Mouse (Mus musculus): ENCODE data around the gene Fads1. TPM values are rescaled to one million over a fixed set of nuclear protein-coding genes. Genes with fewer than 3 reads are reported as not detected.
A peak's percentile ranks its signal among the peaks of the same experiment; 100 is the strongest.

The Fads1 gene
- polyA plus RNA-seq (2014; fragmentation: Nextera tagmentation; extraction: Ambion mirVana): 148 and 156 TPM in 2 replicates

DNA sequence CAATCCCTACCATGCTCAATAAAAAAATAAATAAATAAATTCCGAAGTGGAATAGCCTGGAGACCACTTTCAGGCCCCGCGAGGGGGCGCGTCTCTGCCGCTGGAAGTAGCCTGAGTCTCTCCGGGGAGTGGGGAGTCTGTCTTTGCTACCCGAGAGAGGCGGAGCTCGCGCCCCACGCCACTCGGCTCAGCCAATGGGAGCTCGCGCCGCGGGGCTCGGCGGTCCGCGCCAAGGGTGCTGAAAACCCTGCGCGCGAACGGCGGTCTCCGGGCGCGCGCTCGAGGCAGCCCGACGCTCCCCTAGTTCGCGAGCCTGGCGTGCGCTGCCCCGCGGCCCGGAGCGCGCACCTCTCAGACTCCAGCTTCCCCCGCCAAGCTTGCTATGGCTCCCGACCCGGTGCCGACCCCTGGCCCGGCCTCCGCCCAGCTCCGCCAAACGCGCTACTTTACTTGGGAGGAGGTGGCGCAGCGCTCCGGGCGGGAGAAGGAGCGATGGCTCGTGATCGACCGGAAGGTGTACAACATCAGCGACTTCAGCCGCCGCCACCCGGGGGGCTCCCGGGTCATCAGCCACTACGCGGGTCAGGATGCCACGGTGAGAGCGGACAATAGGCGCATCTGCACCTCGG lies at the start of gene Fads1:
Fads1 (plus strand) TSS at position 219 of the 629 bp plus-strand sequence.
- H3K27ac ChIP-seq: peak within 1 kb of the TSS; percentile 97
- ATAC-seq (ENCODE audit: low FRiP score) (peak; percentile 95), DNase-seq (ENCODE audit: low spot score) (peak; percentile 97)
- no peaks in the 10 kb centered on the region for H3K27me3 ChIP-seq (ENCODE audit: control insufficient read depth, insufficient read depth, low read length)
- H3K4me1 ChIP-seq (replicated peaks; ENCODE audit: control insufficient read depth, insufficient read depth, low read length): peaks cover 32% of the 10 kb centered on the region
- no peaks in the 10 kb centered on the region for H3K9me3 ChIP-seq (ENCODE audit: control insufficient read depth, low read length)
- H3K36me3 ChIP-seq (replicated peaks; ENCODE audit: control insufficient read depth, insufficient read depth): peaks cover 29% of the 10 kb centered on the region
- H3K9ac ChIP-seq: peak within 1 kb of the TSS; percentile 96
- WGBS: under 1% methylated on average over 64 of the region's 70 CpGs
- H3K4me2 ChIP-seq (replicated peaks): peak within 1 kb of the TSS; percentile 83
- peak within 1 kb of the TSS; percentile 80 for H3K4me3 ChIP-seq (replicated peaks; ENCODE audit: low read length)

DNA sequence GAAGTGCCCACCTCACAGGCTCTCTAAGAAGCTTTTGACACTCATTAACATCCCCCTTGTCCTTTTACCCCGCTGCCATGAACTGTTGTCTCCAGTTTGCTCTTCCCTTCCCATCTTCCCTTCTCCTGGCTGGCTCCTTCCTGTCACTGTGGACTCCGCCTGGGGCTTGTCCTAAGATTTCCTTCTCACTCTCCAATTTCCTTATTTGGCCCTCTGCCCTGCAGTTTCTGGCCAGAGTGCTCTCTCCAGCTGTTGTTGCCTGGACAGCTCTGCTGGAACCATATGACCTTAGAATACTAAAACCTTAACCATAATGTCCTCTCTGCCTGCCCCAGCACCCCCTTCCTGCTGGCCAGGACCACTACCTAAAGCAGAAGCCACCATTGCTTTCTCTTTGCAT lies 48.0 kb upstream of the Fads1 start:
- Histone ChIP-seq H3K27me3 (ENCODE audit: control insufficient read depth, insufficient read depth, low read length) (no peaks in the 10 kb centered on the region), H3K36me3 (replicated peaks; ENCODE audit: control insufficient read depth, insufficient read depth) (no peaks in the 10 kb centered on the region), H3K4me2 (replicated peaks) (no peak overlapping the region), H3K9me3 (ENCODE audit: control insufficient read depth, low read length) (no peaks in the 10 kb centered on the region), H3K9ac (no peak overlapping the region), H3K4me3 (replicated peaks; ENCODE audit: low read length) (no peak overlapping the region), H3K4me1 (replicated peaks; ENCODE audit: control insufficient read depth, insufficient read depth, low read length) (no peaks in the 10 kb centered on the region), H3K27ac (no peak overlapping the region)
- DNase-seq (ENCODE audit: low spot score) (no peak), ATAC-seq (ENCODE audit: low FRiP score) (no peak)
- 49% methylated on average over 2 of the region's 2 CpGs for WGBS

DNA sequence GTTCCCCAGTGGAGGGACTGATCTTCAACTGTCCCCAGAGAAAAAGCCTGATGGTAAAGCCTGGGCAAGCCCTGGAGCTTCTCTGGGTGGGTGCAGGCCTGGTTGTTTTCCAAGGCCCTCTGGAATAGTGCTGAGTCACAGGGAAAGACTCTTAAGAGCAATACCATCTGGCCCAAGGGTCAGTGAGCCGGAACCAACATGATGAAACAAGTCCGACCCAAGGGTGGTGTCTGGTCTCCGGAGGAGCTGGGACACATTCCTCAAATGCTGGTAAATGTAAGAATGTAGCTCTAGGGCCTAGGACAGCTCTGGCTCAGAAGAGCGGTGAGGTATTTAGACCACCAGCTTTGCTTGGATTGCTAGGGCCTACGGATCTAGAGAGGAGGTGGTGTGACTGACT lies 45.3 kb upstream of the Fads1 start:
- Histone ChIP-seq H3K4me1 (replicated peaks; ENCODE audit: control insufficient read depth, insufficient read depth, low read length) (no peaks in the 10 kb centered on the region), H3K36me3 (replicated peaks; ENCODE audit: control insufficient read depth, insufficient read depth) (no peaks in the 10 kb centered on the region), H3K9ac (no peak overlapping the region), H3K4me3 (replicated peaks; ENCODE audit: low read length) (no peak overlapping the region), H3K27me3 (ENCODE audit: control insufficient read depth, insufficient read depth, low read length) (no peaks in the 10 kb centered on the region), H3K9me3 (ENCODE audit: control insufficient read depth, low read length) (no peaks in the 10 kb centered on the region), H3K27ac (no peak overlapping the region), H3K4me2 (replicated peaks) (no peak overlapping the region)
- 80% methylated on average over 5 of the region's 5 CpGs for WGBS
- no peak for ATAC-seq (ENCODE audit: low FRiP score)
- no peak for DNase-seq (ENCODE audit: low spot score)

DNA sequence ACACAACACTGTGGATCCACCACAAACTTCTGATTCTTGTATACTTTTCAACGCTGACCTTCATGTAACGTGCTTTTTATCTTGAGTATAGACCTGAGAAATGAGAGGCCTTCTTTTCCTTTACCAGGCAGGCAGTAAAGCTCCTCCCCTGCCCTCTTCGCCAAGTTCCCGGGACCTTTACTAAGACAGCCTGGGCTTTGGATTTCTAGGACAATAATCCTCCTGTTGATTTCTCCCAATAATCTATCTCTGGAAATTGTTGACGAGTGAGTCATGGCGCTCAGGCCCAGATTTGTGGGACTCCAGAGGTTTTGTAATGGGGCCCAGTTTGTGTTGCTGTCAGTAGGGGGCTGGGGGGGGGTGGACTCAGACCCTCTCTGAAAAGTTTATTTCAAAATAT lies 43.0 kb upstream of the Fads1 start:
- ATAC-seq (ENCODE audit: low FRiP score) (no peak), DNase-seq (ENCODE audit: low spot score) (no peak)
- WGBS: 90% methylated on average over 6 of the region's 6 CpGs
- no peaks in the 10 kb centered on the region for H3K4me1 ChIP-seq (replicated peaks; ENCODE audit: control insufficient read depth, insufficient read depth, low read length)
- no peaks in the 10 kb centered on the region for H3K9me3 ChIP-seq (ENCODE audit: control insufficient read depth, low read length)
- no peak overlapping the region for H3K4me2 ChIP-seq (replicated peaks)
- no peak overlapping the region for H3K27ac ChIP-seq
- H3K27me3 ChIP-seq (ENCODE audit: control insufficient read depth, insufficient read depth, low read length): no peaks in the 10 kb centered on the region
- no peak overlapping the region for H3K4me3 ChIP-seq (replicated peaks; ENCODE audit: low read length)
- H3K9ac ChIP-seq: no peak overlapping the region
- no peaks in the 10 kb centered on the region for H3K36me3 ChIP-seq (replicated peaks; ENCODE audit: control insufficient read depth, insufficient read depth)

DNA sequence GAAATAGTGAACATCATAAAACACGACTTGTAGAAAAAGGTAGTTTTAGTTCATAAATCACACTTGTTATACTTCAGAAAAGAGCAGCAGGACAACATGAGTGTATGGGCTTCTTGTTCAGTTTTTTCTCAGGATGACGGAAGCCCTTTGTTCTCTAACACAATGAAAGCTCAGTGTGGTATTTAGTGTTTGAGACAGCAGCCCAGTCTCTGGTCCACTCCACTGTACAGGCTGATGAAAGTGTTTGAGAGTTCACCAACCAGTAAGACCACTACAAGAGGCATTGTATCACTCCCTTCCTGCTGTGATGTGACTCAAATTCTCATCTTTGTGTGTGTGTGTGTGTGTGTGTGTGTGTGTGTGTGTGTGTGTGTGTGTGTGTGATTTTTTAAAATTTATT lies 39.0 kb upstream of the Fads1 start:
- DNase-seq (ENCODE audit: low spot score) (no peak), ATAC-seq (ENCODE audit: low FRiP score) (no peak)
- Histone ChIP-seq H3K4me3 (replicated peaks; ENCODE audit: low read length) (no peak overlapping the region), H3K27ac (no peak overlapping the region), H3K4me2 (replicated peaks) (no peak overlapping the region), H3K9me3 (ENCODE audit: control insufficient read depth, low read length) (no peaks in the 10 kb centered on the region), H3K36me3 (replicated peaks; ENCODE audit: control insufficient read depth, insufficient read depth) (no peaks in the 10 kb centered on the region), H3K27me3 (ENCODE audit: control insufficient read depth, insufficient read depth, low read length) (no peaks in the 10 kb centered on the region), H3K9ac (no peak overlapping the region), H3K4me1 (replicated peaks; ENCODE audit: control insufficient read depth, insufficient read depth, low read length) (no peaks in the 10 kb centered on the region)
- WGBS: 14% methylated on average over 2 of the region's 2 CpGs

DNA sequence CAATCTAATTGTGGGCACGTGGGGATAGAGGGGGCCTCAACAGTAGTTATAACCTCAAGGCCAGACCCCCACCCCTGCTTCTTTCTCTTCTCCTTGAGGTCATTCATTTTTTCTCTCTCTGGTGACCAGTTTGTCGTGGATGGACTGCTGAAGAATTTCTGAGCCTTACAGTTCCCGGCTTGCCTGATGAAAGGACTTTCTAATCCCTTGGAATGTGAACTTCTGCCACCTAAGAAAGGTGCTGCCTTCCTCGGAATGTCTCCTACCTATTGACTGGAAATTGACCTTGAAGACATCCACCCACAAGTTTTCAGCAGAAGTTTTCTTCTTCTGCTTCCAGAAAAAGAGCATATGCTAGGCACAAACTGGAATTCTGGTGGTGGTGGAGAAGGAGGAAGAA lies 38.2 kb upstream of the Fads1 start:
- no peak overlapping the region for H3K27ac ChIP-seq
- no peaks in the 10 kb centered on the region for H3K9me3 ChIP-seq (ENCODE audit: control insufficient read depth, low read length)
- H3K9ac ChIP-seq: no peak overlapping the region
- no peaks in the 10 kb centered on the region for H3K4me1 ChIP-seq (replicated peaks; ENCODE audit: control insufficient read depth, insufficient read depth, low read length)
- 63% methylated on average over 4 of the region's 4 CpGs for WGBS
- H3K27me3 ChIP-seq (ENCODE audit: control insufficient read depth, insufficient read depth, low read length): no peaks in the 10 kb centered on the region
- no peak for DNase-seq (ENCODE audit: low spot score)
- ATAC-seq (ENCODE audit: low FRiP score): no peak
- H3K4me3 ChIP-seq (replicated peaks; ENCODE audit: low read length): no peak overlapping the region
- no peaks in the 10 kb centered on the region for H3K36me3 ChIP-seq (replicated peaks; ENCODE audit: control insufficient read depth, insufficient read depth)
- no peak overlapping the region for H3K4me2 ChIP-seq (replicated peaks)

DNA sequence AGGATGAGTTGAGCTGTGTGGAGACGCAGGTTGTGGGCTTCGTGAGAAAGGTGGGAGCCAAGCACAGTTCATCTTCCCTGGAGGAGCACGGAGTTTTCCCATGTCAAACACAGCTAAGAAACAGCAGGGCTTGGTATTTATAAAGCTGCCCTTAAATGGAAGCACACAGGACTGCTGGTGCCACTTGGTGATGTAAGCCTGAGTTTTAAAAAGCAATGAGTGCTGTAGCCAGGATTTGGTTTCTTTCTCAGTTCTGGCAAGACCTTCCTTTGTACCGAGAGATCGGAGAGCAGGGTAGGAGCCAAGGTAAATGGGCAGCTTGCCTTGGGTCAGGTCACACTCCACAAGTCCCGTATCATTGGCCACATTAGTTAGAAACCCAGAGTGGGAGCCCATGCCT lies 34.1 kb upstream of the Fads1 start:
- no peaks in the 10 kb centered on the region for H3K27me3 ChIP-seq (ENCODE audit: control insufficient read depth, insufficient read depth, low read length)
- ATAC-seq (ENCODE audit: low FRiP score): no peak
- WGBS: 85% methylated on average over 6 of the region's 6 CpGs
- H3K9me3 ChIP-seq (ENCODE audit: control insufficient read depth, low read length): no peaks in the 10 kb centered on the region
- no peaks in the 10 kb centered on the region for H3K36me3 ChIP-seq (replicated peaks; ENCODE audit: control insufficient read depth, insufficient read depth)
- no peak for DNase-seq (ENCODE audit: low spot score)
- no peak overlapping the region for H3K27ac ChIP-seq
- no peak overlapping the region for H3K9ac ChIP-seq
- H3K4me3 ChIP-seq (replicated peaks; ENCODE audit: low read length): no peak overlapping the region
- no peaks in the 10 kb centered on the region for H3K4me1 ChIP-seq (replicated peaks; ENCODE audit: control insufficient read depth, insufficient read depth, low read length)
- H3K4me2 ChIP-seq (replicated peaks): no peak overlapping the region

DNA sequence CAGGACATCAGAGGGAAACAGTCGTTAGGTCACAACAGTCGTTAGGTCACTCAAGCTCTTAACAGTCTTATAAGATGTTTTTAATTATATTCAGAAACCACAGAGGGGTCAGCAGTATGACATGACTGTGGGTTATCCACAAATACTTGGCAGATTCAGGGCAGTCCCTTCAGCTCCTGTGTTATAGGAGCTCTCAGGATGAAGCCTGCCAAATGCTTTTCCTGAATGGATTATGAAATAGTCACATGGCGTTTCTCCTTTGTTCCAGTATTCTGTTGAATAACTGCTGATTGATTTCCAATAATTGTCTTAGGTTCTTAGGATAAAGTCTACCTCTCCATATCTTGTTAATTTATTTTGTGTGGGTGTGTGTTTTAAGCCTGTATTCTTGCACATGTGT lies 33.5 kb upstream of the Fads1 start:
- no peaks in the 10 kb centered on the region for H3K9me3 ChIP-seq (ENCODE audit: control insufficient read depth, low read length)
- no peak overlapping the region for H3K27ac ChIP-seq
- ATAC-seq (ENCODE audit: low FRiP score) (no peak), DNase-seq (ENCODE audit: low spot score) (no peak)
- H3K9ac ChIP-seq: no peak overlapping the region
- H3K4me2 ChIP-seq (replicated peaks): no peak overlapping the region
- H3K4me3 ChIP-seq (replicated peaks; ENCODE audit: low read length): no peak overlapping the region
- no peaks in the 10 kb centered on the region for H3K4me1 ChIP-seq (replicated peaks; ENCODE audit: control insufficient read depth, insufficient read depth, low read length)
- H3K36me3 ChIP-seq (replicated peaks; ENCODE audit: control insufficient read depth, insufficient read depth): no peaks in the 10 kb centered on the region
- no peaks in the 10 kb centered on the region for H3K27me3 ChIP-seq (ENCODE audit: control insufficient read depth, insufficient read depth, low read length)
- 83% methylated on average over 3 of the region's 3 CpGs for WGBS

DNA sequence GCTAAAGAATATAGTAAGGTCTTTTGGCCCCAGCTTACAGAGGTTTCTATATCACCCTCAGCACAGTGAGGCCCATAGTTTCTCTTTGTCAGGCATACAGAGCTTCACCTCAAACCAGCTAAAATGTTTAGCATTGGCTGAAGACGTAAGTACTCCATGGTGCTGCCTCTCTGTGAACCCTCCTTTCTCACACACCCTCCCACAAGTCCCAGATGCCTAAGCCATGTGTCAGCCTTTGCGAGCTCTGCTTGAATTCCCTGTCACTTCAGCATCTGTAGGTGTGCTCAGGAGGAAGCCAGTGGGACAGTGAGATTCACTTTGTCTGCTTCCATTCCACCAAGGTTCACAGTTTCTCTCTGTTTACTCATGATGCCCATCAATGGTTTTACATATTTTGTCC lies 25.0 kb upstream of the Fads1 start:
- H3K27me3 ChIP-seq (ENCODE audit: control insufficient read depth, insufficient read depth, low read length): no peaks in the 10 kb centered on the region
- H3K4me3 ChIP-seq (replicated peaks; ENCODE audit: low read length): no peak overlapping the region
- ATAC-seq (ENCODE audit: low FRiP score): no peak
- no peak for DNase-seq (ENCODE audit: low spot score)
- H3K27ac ChIP-seq: no peak overlapping the region
- H3K9me3 ChIP-seq (ENCODE audit: control insufficient read depth, low read length): no peaks in the 10 kb centered on the region
- H3K9ac ChIP-seq: no peak overlapping the region
- no peaks in the 10 kb centered on the region for H3K4me1 ChIP-seq (replicated peaks; ENCODE audit: control insufficient read depth, insufficient read depth, low read length)
- H3K4me2 ChIP-seq (replicated peaks): no peak overlapping the region
- H3K36me3 ChIP-seq (replicated peaks; ENCODE audit: control insufficient read depth, insufficient read depth): no peaks in the 10 kb centered on the region
- 73% methylated on average over 2 of the region's 2 CpGs for WGBS

DNA sequence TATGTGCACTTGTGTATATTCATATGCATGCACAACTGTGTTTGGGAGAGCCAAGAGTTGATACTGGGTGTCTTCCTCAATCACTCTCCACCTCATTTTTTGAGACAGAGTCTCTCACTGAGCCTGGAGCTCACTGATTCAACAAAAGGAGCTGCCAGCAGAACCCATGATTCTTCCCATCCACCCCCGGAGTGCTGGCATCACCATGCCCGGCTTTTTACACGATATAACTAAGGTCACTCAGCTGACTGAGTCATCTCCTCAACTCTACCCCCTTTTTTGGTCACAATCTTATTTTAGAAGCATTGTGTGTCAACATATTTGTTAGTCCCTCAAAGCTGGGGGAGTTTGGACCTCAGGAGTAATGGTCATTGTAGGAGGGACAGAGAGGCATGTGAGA lies 18.8 kb upstream of the Fads1 start:
- no peak overlapping the region for H3K9ac ChIP-seq
- no peaks in the 10 kb centered on the region for H3K4me1 ChIP-seq (replicated peaks; ENCODE audit: control insufficient read depth, insufficient read depth, low read length)
- H3K4me2 ChIP-seq (replicated peaks): no peak overlapping the region
- no peaks in the 10 kb centered on the region for H3K36me3 ChIP-seq (replicated peaks; ENCODE audit: control insufficient read depth, insufficient read depth)
- DNase-seq (ENCODE audit: low spot score) (no peak), ATAC-seq (ENCODE audit: low FRiP score) (no peak)
- no peaks in the 10 kb centered on the region for H3K27me3 ChIP-seq (ENCODE audit: control insufficient read depth, insufficient read depth, low read length)
- WGBS: 89% methylated on average over 3 of the region's 3 CpGs
- H3K9me3 ChIP-seq (ENCODE audit: control insufficient read depth, low read length): no peaks in the 10 kb centered on the region
- H3K4me3 ChIP-seq (replicated peaks; ENCODE audit: low read length): no peak overlapping the region
- H3K27ac ChIP-seq: no peak overlapping the region

Data from hindbrain, embryonic 14.5 days (tissue).